Mouse (Mus musculus): ENCODE measurements around the gene Hoxa2.

- TF ChIP-seq TAL1 (conservative IDR thresholded peaks at IDR 0.05; ENCODE audit: low read depth, low read length): no peak
- no peak for TF ChIP-seq CTCF (IDR thresholded peaks at IDR 0.05; ENCODE audit: low read depth, low read length)
- no peak for TF ChIP-seq GATA1 (IDR thresholded peaks at IDR 0.05; ENCODE audit: borderline replicate concordance, low read length)
- TF ChIP-seq POLR2AphosphoS5 (IDR thresholded peaks at IDR 0.05; ENCODE audit: insufficient replicate concordance, low read depth, low read length): no peak
Measured at GRCm38 (mm10) chr6:52206882-52207683, 42.5 kb upstream of the Hoxa2 start.

Measured in G1E (cell line).